Mouse (Mus musculus) cerebral cortex, adult 2 months (tissue): ENCODE data around the gene Hdac5.

Experiments
- WGBS: fragments of 180-500 bp; shearing (Covaris S2); methylation state at CpG from one replicate; pipeline ENCODE4 v1.1.7; 2018; 5-methylcytosine and 5-hydroxymethylcytosine counted together

Gene Hdac5

GRCm38 (mm10) chr11:102240636-102241035, 10.7 kb upstream of the Hdac5 start:
- WGBS: 88% methylated on average over 6 of the region's 6 CpGs

- 86% methylated on average over 2 of the region's 2 CpGs for WGBS
These were observed 6.1 kb upstream of the Hdac5 start for GRCm38 (mm10) chr11:102236022-102236421.

- under 1% methylated on average over 47 of the region's 47 CpGs for WGBS
These were observed 524 bp downstream of the Hdac5 start for GRCm38 (mm10) chr11:102229331-102229953.

GRCm38 (mm10) chr11:102228646-102229268, 1.2 kb downstream of the Hdac5 start:
- 13% methylated on average over 7 of the region's 7 CpGs for WGBS

DNA sequence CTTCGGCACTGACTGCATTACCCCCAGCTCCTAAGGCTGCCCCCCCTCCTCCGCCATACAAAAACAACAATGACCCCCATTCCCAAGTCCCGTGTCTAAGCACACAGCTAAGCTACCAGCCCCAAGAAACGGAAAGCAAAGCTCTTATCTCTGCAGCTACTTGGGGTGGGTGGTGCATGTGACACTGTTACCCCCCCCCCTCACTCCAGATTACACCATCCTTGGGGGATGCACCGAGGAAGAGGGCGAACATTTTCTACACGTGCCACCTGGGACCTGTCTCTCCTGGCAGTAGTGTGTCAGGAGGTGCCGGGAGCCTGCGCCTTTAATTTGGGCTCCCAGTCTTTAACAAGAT, 1.8 kb downstream of the Hdac5 start:
- WGBS: 19% methylated on average over 9 of the region's 9 CpGs

DNA sequence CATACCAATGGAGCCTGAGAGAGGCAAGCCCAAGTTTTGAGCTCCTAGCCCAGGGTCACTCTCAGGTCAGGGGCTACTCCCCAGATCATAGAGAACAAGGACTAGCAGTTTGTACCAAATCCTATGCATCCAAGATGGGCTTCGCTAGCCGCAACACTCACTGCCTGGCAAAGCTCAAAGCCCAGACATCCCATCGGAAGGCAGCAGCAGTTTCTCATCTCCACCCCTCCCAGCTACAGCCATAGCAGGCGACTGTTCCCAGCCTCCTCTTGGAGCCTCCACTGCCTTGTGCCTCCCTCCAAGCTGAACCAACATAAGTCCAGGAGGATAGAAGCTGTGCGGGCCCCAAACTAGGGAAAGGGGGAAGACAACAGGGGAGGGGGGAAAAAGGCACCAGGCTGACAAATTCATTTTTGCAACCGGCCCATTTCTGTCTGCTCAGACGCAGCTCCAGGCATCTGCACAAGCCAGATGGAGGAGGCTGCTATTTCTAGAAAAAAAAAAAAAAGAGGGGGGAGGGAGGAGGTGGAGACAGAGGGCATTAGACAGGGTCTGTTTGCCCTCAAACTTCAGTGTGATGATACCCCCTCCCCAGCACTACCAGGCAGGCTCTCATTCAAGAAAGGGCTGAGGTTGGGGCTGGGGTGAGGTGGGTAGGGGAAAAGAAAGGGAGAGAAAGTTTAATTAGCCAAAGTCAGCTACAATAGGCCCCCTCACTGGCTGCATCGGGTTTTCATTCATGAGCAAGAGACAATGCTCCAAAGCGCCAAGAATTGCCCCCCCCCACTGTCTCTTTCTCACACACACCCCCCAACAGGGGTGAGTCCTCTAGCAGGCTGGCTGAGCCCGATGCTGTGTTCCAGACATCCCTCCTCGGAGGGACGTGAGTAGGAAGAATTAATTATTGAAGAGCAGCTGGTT, 2.4 kb downstream of the Hdac5 start:
- WGBS: 18% methylated on average over 12 of the region's 12 CpGs

DNA sequence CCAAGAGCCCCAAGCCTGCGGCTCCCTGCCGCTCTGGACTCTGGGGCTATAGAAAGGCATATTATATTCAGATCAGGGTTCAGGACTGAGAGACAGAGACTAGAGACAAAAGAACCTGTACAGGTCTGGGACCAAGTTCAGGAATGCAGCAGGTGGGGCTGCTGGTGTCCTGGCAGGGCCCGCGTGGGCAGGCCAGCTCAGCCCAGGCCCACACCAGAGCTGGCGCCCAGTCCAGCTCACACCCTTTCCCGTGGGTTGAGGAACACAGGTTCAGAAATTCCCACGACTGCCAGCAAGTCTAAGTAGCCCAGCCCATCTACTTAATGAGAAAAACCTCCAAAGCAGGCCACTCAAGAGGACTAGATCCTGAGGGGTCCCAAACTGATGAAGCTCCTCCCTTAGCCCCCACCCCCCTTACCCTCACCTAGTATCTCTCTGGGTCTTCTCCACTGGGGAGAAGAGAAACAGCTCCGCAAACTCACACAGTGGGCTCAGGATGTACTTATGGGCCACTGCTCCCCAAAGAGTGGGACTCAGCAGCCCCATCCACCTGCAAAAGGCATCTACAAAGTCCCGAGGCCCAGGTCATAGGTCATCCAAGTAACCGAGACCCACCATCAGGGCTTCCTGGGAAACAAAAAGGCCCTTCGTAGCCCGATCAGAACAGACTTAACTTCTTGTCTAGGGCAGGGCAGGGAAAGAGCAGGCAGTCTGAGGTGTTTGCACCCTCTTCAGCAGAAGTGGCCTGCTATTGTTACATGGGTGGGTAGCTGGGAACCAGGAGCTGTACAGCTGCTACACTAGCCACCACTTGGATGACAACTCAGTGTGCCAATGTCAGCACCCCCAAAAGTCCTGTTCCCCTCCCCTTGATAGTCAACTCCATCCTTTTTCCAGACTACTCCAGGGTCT, 3.6 kb downstream of the Hdac5 start:
- WGBS: 51% methylated on average over 12 of the region's 12 CpGs

GRCm38 (mm10) chr11:102225221-102225620, 4.7 kb downstream of the Hdac5 start:
- 37% methylated on average over 5 of the region's 5 CpGs for WGBS

DNA sequence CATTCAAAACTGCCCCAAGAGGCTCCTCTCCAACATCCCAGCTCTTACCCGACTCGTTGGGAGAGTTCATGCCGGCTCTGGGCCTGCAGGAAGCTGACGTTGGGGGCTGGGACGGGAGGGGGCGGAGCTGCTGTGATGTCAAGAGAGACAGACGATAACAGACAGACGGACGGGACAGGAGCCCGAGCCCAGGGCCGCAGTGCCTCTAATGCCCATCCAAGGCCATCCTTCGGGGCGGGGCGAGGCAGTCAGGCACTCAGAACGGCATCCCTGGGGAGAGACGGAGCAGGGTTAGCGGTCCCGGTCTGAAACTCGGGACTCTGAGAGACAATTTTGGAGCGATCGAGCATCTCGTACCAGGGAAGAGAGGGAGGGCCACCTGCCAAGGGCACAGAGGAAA, 5.3 kb downstream of the Hdac5 start:
- 21% methylated on average over 22 of the region's 22 CpGs for WGBS

- 43% methylated on average over 6 of the region's 6 CpGs for WGBS
These were observed 6.8 kb downstream of the Hdac5 start for GRCm38 (mm10) chr11:102223166-102223565.

GRCm38 (mm10) chr11:102221954-102222351, 8.0 kb downstream of the Hdac5 start:
- 53% methylated on average over 8 of the region's 8 CpGs for WGBS

GRCm38 (mm10) chr11:102221243-102221953, 8.6 kb downstream of the Hdac5 start:
- 74% methylated on average over 8 of the region's 8 CpGs for WGBS

DNA sequence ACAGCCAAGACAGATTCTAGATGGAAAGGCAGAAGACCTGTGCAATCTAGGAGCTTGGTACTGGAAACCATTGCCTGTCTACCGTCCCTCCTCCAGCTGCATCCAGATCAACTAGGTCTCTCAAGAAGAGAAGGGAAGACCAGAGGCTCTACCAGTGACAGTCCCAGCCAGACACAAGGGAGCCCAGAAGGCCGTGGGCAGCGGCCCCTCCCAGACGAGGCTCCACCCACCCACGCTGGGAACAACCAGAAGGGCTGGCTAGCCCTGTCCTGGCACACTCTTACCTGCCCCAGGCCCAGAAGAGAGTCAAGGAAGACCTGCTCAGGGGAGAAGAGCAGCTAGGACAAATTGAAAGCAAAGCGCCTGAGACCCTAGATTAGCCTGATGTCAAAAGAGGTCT, 9.5 kb downstream of the Hdac5 start:
- WGBS: 43% methylated on average over 6 of the region's 6 CpGs

GRCm38 (mm10) chr11:102219994-102220346, 10.0 kb downstream of the Hdac5 start:
- 48% methylated on average over 4 of the region's 4 CpGs for WGBS

DNA sequence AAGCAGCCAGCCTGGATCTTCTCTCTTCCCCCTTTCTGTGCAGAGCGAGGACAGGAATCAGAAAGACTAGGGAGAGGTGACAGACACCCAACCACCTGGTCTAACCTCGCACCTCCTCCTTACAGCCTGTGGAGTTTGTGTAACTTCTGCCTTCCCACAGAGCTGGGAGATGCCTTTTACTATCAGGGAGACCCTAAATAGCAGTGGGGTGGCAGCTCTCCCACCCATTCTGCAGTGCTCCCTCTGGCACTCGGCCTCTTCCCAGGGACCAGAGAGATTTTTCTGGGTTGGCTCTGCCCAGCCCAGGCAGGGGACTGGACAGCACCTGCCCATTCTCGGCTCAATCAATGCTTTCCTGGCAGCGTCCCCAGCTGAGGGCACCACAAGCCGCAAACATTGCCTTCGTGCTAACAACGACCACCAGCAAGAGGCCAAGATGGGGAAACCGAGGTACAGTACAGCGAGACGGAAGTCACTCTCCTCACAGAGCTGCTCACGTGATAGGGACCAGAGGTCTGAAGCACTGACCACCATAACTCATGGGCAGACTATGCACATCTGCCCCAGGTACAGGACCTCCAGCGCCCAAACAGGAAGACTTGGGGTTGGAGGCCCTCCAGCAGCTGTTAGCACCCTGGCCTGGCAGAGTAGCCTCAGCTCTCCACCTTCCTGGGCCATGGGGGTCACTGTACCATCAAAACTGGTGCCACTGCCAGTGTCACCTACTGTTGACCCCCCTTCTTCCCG, 10.5 kb downstream of the Hdac5 start:
- WGBS: 36% methylated on average over 14 of the region's 14 CpGs

DNA sequence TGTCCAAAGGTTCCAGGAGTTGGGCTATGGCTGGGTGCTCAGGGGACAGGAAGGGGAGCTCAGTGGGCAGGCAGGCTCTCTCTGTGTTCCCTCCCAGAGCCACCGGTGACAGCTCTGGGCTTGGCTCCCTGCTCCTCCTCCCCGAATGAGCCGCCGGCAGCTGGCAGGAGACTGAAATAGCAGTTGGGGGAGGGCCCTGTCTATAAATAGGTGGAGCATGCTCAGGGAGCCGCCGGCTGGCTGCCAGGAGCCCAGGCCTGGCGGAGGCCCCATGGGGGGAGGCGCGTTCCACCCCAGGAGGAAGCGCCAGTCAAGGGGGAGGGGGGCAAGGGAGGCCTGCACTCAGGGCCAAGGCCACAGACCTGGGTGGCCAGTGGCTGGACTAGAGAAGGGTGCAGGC, 11.2 kb downstream of the Hdac5 start:
- 0% methylated on average over 10 of the region's 10 CpGs for WGBS

DNA sequence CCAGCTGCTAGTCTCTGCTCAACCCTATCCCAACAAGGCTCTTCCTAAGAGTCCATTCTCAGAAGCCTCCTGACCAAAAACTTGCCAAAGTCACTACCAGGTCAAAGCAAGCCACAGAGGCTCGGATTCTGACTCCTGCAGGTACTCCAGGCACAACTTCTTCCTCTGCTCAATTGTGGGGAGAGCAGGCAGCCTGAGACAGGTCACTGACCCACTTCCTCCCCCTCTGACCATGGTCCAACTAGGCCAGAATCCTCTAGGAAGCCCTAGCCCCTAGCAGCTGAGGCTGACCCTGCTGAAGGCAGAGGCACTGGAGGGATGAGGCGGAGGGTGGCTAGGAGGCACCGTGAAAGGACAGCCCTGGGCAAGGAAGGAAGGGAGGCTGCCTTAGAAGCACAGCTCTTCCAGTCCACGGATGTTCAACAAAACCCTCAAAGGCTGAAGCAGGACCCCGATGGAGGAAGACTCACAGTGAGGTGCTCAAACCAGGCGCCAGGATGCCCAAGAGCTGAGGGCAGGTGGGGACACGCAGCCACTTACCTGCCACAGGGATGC, 12.0 kb downstream of the Hdac5 start:
- 34% methylated on average over 7 of the region's 7 CpGs for WGBS

DNA sequence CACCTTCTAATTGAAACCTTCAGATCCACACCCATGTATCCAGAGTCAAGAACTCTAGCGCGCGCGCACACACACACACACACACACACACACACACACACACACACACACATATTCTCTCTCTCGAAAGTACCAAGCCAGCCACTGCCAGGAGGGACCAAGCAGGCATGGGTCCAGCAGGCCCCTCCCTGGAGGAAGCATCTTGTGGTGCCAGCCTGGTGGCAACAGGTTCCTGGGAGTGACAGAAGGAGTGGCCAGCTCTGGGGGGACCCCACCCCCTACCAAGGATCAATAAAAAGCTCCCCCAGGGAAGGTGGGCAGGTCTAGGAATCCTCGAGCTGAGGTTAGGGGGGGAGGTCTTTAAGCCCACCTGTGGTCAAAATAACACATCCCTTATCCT, 12.6 kb downstream of the Hdac5 start:
- WGBS: 36% methylated on average over 6 of the region's 6 CpGs

- WGBS: 17% methylated on average over 5 of the region's 5 CpGs
These were observed 13.1 kb downstream of the Hdac5 start for GRCm38 (mm10) chr11:102216886-102217240.
